Mouse (Mus musculus) embryonic fibroblast, embryonic 13.5 days (primary cell): ENCODE results near the gene Ccl6.

Experiments
- CTCF ChIP-seq: IDR thresholded peaks from 2 replicates; pipeline ENCODE4 v1.5.1; 2011; ENCODE audit warnings: mild to moderate bottlenecking, control low read depth, low read length, moderate library complexity, borderline replicate concordance; ENCODE audit not compliant: insufficient read depth
- POLR2A ChIP-seq: IDR thresholded peaks from 2 replicates; pipeline ENCODE4 v1.6.1; 2011; ENCODE audit warnings: low read depth, mild to moderate bottlenecking, control low read depth, low read length, moderate library complexity

DNA sequence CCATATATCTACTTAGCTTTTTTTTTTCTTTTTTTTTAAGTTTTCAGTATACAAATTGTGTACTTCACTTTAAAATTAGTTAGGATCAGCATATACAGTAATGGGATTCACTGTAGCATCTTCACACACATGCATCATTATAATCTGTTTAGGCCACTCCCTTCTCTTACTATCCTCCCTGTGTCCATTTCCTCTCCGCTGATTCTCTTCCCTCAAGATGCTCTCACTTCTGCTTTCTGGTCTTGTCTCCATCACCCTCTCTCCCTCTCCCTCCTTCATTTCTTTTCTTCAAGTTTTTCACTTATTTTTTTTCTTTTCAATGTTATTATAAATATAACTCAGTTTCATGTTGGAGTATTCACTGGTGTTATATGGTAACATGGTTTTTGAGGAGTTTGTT lies 26.1 kb upstream of the Ccl6 start:
- TF ChIP-seq POLR2A (no peak), CTCF (no peak)
